Mouse (Mus musculus): Measurements from ENCODE around the gene Kcnq1.

- TF ChIP-seq CTCF (conservative IDR thresholded peaks at IDR 0.05; ENCODE audit: low read length), result peak; percentile 86
- no peak for TF ChIP-seq POU5F1 (IDR thresholded peaks at IDR 0.05; ENCODE audit: borderline replicate concordance, low read length)
Observed at GRCm38 (mm10) chr7:143094592-143095553, 11.3 kb upstream of the Kcnq1 start, which contains the start of gene Trpm5.
